Mouse (Mus musculus): ENCODE data around the gene Tyk2.

Gene Tyk2

GRCm38 (mm10) chr9:21131059-21131956, at the start of gene Tyk2:
Gene Tyk2, minus strand, starts transcription at chr9:21131243.
- DNase-seq (ENCODE audit: low spot score in 2 of 2): peak; percentile 94 to 97

GRCm38 (mm10) chr9:21180841-21181240, 49.8 kb upstream of the Tyk2 start:
- no peak for DNase-seq (ENCODE audit: low spot score in 2 of 2)

- no peak for DNase-seq (ENCODE audit: low spot score in 2 of 2)
Measured at GRCm38 (mm10) chr9:21180402-21180801, 49.4 kb upstream of the Tyk2 start.

GRCm38 (mm10) chr9:21172364-21172763, 41.3 kb upstream of the Tyk2 start:
- no peak for DNase-seq (ENCODE audit: low spot score in 2 of 2)

- DNase-seq (ENCODE audit: low spot score in 2 of 2): no peak
Measured at GRCm38 (mm10) chr9:21169157-21169556, 38.1 kb upstream of the Tyk2 start.

GRCm38 (mm10) chr9:21168161-21169123, 37.4 kb upstream of the Tyk2 start:
- peak in 1 of 2 experiments; percentile 69 for DNase-seq (ENCODE audit: low spot score in 2 of 2)

- no peak for DNase-seq (ENCODE audit: low spot score in 2 of 2)
Measured at GRCm38 (mm10) chr9:21167140-21168097, 36.4 kb upstream of the Tyk2 start.

GRCm38 (mm10) chr9:21166516-21166915, 35.5 kb upstream of the Tyk2 start:
- DNase-seq (ENCODE audit: low spot score in 2 of 2): no peak

- DNase-seq (ENCODE audit: low spot score in 2 of 2): peak in 1 of 2 experiments; percentile 39
Measured at GRCm38 (mm10) chr9:21165952-21166451, 35.0 kb upstream of the Tyk2 start.

- DNase-seq (ENCODE audit: low spot score in 2 of 2): peak; percentile 85 to 87
Measured at GRCm38 (mm10) chr9:21165041-21165951, 34.3 kb upstream of the Tyk2 start, which contains the start of gene Pde4a. Gene Pde4a, plus strand, starts transcription at chr9:21165714.

- DNase-seq (ENCODE audit: low spot score in 2 of 2): peak in 1 of 2 experiments; percentile 76
Measured at GRCm38 (mm10) chr9:21164072-21164471, 33.0 kb upstream of the Tyk2 start.

GRCm38 (mm10) chr9:21163086-21164050, 32.3 kb upstream of the Tyk2 start:
- no peak for DNase-seq (ENCODE audit: low spot score in 2 of 2)

- DNase-seq (ENCODE audit: low spot score in 2 of 2): peak; percentile 87 to 96
Measured at GRCm38 (mm10) chr9:21161209-21161909, 30.3 kb upstream of the Tyk2 start.

- DNase-seq (ENCODE audit: low spot score in 2 of 2): no peak
Measured at GRCm38 (mm10) chr9:21154787-21155186, 23.7 kb upstream of the Tyk2 start.

- DNase-seq (ENCODE audit: low spot score in 2 of 2): no peak
Measured at GRCm38 (mm10) chr9:21153833-21154232, 22.8 kb upstream of the Tyk2 start.

GRCm38 (mm10) chr9:21153331-21153730, 22.3 kb upstream of the Tyk2 start:
- no peak for DNase-seq (ENCODE audit: low spot score in 2 of 2)

- DNase-seq (ENCODE audit: low spot score in 2 of 2): peak in 1 of 2 experiments; percentile 82
Measured at GRCm38 (mm10) chr9:21152715-21153114, 21.7 kb upstream of the Tyk2 start.
